Mouse (Mus musculus): Measurements from ENCODE around the gene Atf3.

DNA sequence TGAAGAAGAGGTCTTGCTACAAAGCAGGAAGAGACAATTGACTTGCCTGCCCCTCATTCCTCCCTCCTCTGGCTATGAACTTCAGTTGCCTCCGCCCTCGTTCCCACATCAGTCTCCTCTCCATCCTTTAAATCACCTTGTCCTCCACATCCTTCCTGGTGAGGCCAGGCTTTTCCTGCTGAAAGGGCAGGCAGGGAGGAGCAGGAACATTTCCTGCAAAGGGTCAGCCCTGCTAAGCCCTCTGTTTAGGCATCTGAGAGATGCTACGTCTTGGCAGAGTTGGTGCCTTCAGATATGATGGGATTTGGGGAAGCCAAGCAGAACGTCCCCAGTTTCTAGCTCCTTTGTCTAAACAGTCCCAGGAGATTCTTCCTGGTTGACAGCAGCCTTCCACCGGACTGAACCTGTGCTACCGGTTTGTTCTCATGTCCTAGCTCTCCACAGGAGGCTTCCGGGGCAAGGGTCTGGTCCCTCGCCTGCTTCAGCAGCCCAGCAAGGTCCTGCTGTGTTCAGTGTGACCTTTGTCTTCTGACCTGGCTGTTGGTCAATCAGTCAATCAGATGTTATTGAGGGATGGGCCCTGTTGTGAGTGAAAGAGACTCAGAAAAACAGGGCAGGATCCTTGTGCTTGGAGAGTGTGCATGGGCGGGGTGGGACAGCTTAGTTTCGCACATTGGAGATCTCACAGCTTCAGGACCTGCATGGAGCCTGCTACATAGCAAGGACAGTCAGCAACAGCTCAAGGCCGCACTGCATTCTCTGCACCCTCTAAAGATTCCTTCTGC, 38.9 kb upstream of the Atf3 start:
- TF ChIP-seq GATA1 (IDR thresholded peaks at IDR 0.05; ENCODE audit: low read length) (no peak), TAL1 (IDR thresholded peaks at IDR 0.05; ENCODE audit: low read length) (no peak)

Measured in erythroblast, embryonic 14.5 days (primary cell).